Mouse (Mus musculus): ENCODE data around the gene Plk2. TPM values are rescaled to one million over a fixed set of nuclear protein-coding genes. Genes with fewer than 3 reads are reported as not detected.
A peak's percentile ranks its signal among the peaks of the same experiment; 100 is the strongest.

The Plk2 gene
- 100 to 1,000 TPM; 235 to 237 TPM for total RNA-seq (2021)
- long read RNA-seq, experiment 1, transcript Plk2-201 (14 exons, 2,800 nt) = major isoform, 410 of 453 reads
- long read RNA-seq, experiment 1, partial matches to known transcripts = 23 of 453 reads
- long read RNA-seq, experiment 1, other reads (novel, unspliced or antisense) = 20 of 453 reads
- long read RNA-seq, experiment 2, transcript Plk2-201 (14 exons, 2,800 nt) = major isoform, 496 of 546 reads
- long read RNA-seq, experiment 2, partial matches to known transcripts = 25 of 546 reads
- long read RNA-seq, experiment 2, other reads (novel, unspliced or antisense) = 25 of 546 reads

- DNase-seq (ENCODE audit: low spot score in 2 of 2) = peak; percentile 97
These were observed at the start of gene Plk2 for GRCm38 (mm10) chr13:110394291-110395178. Gene Plk2, plus strand, starts transcription at chr13:110395046.

DNA sequence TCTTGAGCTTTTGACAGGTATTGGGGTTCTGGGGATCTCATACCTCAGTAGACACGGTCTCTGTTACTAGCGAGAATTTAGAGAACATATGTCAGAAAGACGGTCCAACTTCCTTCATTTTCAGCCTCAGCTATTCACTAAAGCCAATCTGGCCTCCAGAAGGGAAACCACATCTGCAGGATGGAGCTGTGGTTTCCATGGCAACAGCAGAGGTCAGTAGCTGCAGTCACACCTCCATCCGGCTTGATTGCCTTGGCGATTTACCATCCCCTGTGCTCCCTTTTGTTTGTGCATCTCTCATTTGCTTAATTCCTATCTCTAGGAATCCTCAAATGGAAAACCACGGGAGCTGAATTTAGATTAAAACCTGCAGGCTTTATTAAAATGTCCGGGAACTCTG, 48.1 kb upstream of the Plk2 start:
- DNase-seq (ENCODE audit: low spot score in 2 of 2) = no peak

GRCm38 (mm10) chr13:110351051-110351450, 43.8 kb upstream of the Plk2 start:
- DNase-seq (ENCODE audit: low spot score in 2 of 2) = no peak

DNA sequence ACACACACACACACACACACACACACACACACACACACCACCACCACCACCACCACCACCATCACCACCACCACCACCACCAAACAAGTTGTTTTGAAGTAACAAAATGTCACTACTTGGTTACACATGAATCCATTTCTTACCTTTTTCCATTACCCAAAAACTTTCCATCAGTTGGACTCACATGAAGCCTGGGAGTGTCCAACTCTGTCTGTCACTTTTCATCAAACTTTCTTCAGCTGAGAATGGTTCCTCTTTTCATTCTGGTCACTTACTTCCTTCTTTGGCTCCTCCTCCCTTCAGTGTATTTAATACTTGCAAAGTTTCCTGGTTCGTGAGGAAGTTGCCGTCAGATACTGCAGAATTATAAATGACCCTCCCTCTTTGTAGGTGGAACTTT, 37.9 kb upstream of the Plk2 start, which contains the start of gene Gapt:
Gene Gapt, minus strand, starts transcription at position 259 of the 400 bp plus-strand sequence.
- no peak for DNase-seq (ENCODE audit: low spot score in 2 of 2)

DNA sequence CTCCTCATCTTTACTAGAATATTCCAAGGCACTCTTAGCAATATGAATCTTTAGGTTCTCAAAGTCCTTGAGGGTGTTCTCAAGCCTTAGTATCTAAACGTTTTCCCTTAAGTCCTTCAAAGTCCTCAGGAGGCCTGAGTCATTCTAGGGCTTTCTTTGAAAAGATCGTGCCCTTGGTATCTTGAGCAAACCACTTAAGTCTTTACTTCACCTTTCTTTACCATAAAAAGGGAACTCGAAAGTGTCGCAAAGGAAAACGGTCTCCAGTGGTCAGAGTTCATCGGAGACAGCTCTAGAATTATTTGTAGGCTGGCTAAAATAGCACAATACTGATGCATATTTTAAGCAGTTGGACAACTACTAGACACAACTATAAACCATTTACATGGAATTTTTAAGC, 31.1 kb upstream of the Plk2 start:
- no peak for DNase-seq (ENCODE audit: low spot score in 2 of 2)

- no peak for DNase-seq (ENCODE audit: low spot score in 2 of 2)
These were observed 28.4 kb upstream of the Plk2 start for GRCm38 (mm10) chr13:110366477-110366876.

DNA sequence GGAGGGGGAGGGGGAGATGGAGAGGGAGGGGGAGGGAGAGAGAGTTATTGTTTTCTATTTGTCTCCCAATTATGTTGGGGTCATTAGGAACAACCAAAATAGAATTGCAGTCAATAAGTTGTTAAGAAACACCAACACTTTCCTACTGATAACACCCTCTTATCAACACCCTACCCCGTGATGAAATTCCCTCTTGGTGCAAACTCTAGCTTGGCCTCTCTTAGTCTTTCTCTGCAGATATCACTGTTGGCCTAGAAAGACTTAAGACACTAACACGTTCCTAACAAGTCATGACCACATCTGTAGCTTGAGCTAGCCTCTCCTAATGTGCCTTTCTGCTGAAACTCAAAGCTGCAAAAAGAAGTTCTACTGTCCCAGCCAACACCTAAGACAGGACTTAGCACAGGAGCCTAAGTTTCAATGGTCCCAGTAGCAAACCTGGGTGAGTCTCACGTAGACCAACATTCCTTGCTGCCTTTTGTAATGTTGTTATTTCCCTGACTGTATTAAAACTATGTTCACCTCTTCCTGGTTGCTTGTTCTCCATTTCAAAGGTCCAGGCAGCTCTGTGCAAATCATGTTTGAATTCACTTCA, 26.8 kb upstream of the Plk2 start:
- DNase-seq (ENCODE audit: low spot score in 2 of 2) = no peak

DNA sequence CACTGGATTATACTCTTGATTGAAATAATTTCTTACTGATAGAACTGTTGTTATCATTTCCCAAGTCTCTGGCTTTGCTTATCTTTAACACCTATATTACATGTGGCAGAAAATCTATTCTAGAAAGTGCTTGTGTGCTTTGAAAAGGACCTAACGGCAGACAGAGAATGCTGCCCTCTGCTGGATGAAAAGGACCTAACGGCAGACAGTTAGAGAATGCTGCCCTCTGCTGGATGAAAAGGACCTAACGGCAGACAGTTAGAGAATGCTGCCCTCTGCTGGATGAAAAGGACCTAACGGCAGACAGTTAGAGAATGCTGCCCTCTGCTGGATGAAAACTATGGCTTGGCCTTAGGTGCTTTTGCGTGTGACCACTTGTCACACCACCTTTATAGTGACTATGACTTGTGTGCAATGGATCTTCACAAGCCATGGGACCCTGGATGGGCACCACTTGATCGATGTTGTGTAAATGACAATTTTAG, 26.2 kb upstream of the Plk2 start:
- DNase-seq (ENCODE audit: low spot score in 2 of 2) = peak; percentile 71 to 76

DNA sequence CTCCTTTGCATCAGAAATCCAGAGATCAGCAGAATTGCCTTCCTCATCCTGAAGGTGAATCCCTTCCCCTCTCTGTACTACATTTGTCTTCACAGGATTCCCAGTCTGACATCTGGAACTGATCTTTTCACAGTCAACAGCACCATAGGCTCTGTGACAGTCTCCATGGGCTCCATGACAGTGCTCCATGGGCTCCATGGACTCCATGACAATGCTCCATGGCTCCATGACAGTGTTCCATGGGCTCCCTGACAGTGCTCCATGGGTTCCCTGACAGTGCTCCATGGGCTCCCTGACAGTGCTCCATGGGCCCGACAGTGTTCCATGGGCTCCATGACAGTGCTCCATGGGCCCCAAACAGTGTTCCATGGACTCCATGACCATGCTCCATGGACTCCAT, 25.2 kb upstream of the Plk2 start:
- DNase-seq (ENCODE audit: low spot score in 2 of 2) = no peak

DNA sequence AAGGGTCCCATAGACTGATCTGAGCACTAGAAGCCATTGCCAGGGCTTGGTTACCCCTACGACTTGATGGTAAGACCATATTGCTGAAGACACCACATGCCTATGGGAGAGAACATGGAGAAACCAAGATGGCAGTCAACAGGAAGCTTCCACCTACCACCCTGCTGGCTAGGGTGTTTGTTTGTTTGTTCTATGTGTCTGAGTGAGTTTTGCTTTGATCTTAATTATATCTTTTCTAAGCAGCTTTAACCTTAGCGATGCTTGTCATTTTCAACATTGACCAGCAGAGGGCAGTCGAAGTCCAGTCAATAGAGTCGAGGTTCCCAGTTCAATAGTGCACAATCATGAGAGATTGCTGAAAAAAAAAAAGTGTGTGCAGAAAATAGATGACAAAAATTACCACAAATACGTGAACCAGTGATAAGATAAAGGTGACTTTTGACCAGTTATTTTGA, 12.4 kb upstream of the Plk2 start:
- DNase-seq (ENCODE audit: low spot score in 2 of 2) = peak in 1 of 2 experiments; percentile 28

GRCm38 (mm10) chr13:110384514-110384913, 10.3 kb upstream of the Plk2 start:
- DNase-seq (ENCODE audit: low spot score in 2 of 2) = no peak

- DNase-seq (ENCODE audit: low spot score in 2 of 2) = peak; percentile 61 to 85
These were observed 2.6 kb upstream of the Plk2 start for GRCm38 (mm10) chr13:110392210-110392609.

DNA sequence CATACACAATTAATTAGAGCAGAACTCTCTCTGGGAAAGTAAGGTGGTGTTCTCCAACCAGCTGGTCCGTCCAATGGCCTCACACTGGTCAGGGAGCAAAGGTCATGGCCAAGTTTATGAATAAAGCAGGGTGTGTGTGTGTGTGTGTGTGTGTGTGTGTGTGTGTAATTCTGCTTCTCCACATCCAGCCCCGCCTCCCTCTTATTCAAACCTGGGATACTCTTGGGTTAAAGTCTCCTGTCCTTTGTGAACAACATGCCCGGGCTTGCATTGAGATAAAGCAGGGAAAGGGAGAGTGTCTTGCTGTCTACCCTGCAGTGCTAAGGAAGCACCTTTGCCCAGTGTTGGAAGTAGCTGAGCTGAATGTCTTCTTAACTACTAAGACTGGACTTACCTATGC, 2.2 kb upstream of the Plk2 start:
- no peak for DNase-seq (ENCODE audit: low spot score in 2 of 2)

DNA sequence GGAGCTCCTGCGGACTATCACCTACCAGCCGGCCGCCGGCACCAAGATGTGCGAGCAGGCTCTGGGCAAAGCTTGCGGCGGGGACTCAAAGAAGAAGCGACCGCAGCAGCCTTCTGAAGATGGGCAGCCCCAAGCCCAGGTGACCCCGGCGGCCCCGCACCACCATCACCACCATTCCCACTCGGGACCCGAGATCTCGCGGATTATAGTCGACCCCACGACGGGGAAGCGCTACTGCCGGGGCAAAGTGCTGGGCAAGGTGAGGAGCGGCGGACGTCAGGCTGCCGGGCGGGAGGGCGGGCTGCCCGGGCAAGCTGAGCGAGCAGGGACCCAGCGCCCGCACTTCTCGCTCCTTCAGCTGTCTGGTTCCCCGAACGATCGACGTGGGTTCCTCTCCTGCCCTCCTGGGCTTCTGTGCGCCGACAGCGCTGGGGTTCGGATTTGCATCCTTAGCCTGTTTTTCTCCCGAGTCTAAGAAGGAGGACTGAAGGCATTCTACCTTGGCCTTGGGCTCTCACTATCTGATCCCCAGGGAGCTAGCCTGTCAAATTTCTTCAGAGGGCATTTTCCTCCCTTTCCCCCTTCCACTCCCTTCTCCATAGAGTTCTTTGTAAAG, 441 bp downstream of the Plk2 start:
- DNase-seq (ENCODE audit: low spot score in 2 of 2) = no peak

GRCm38 (mm10) chr13:110395916-110396685, 1.3 kb downstream of the Plk2 start:
- peak in 1 of 2 experiments; percentile 24 for DNase-seq (ENCODE audit: low spot score in 2 of 2)

- DNase-seq (ENCODE audit: low spot score in 2 of 2) = no peak
These were observed 2.9 kb downstream of the Plk2 start for GRCm38 (mm10) chr13:110397750-110398149.

GRCm38 (mm10) chr13:110398513-110399270, 3.8 kb downstream of the Plk2 start:
- no peak for DNase-seq (ENCODE audit: low spot score in 2 of 2)

DNA sequence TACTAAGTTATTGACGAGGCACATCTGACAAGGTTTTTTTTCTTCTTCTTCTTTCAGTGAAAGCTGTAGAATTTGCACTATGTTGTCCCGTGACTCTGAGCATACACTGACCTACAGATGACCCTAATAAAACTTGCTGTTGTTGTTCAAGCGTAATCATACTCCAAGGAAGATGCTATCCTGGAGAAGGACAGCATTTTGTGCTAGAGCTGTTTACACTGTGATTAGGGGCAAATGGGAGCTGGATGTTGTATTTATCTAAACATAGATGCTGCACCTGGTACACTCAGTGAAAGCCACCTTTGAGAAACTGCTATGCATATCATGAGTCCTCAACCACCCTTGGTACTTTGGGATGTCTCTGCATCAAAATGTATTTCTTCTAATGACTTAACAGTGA, 6.6 kb downstream of the Plk2 start:
- DNase-seq (ENCODE audit: low spot score in 2 of 2) = no peak

DNA sequence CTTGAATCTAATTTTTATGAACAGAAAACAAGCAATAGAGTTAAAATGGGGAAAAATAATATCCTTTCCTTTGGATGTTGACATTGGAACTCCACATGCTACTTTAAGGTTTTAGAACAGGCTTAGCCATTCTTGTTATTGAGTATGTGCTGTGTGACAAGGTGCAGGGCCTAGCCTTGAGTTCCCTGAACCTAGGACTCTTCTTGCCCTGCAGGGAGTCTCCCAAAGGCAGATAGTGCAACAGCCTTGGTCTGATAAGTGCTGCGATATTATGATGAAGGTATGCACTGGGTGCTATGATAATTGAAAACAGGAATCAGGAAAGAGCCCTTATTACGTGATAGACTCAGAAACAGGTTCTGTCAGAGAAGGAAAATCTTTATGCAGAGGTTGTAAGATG, 7.0 kb downstream of the Plk2 start:
- no peak for DNase-seq (ENCODE audit: low spot score in 2 of 2)

GRCm38 (mm10) chr13:110404059-110404458, 9.2 kb downstream of the Plk2 start:
- DNase-seq (ENCODE audit: low spot score in 2 of 2) = no peak
